In genomic region chr4:136733217-136733865, GRCm38 (mm10) we compare ENCODE assay signal across 11 mouse cellular contexts.
DNase-seq lines count a peak whose midpoint lies in the region; ATAC-seq and TF ChIP-seq lines count a peak whose summit lies in the region.
"Had no signal": no experiment of that assay in that cellular context is flagged by ENCODE, and none has a peak within 500 bp of the region (broad histone marks: within the 10 kb centered on the region; RNA-seq: fewer than 3 reads in every experiment).

No protein-coding gene starts in this region.

- no peak overlapping the region for H3K4me2 ChIP-seq in lung, embryonic 16.5 days (ENCODE audit: low read depth, low read length)
- peak overlapping the region; percentile 34 for H3K4me2 ChIP-seq in forebrain, embryonic 13.5 days
- H3K4me2 ChIP-seq in intestine, postnatal 0 days (replicated peaks; ENCODE audit: low read depth): 0 out of 2 replicates have a peak overlapping the region, but pooled peaks have one; percentile 14
- H3K4me2 ChIP-seq in stomach, embryonic 15.5 days: no peak overlapping the region

- TF ChIP-seq POLR2A in lung, adult 2 months (IDR thresholded peaks at IDR 0.05; ENCODE audit: borderline replicate concordance, extremely low read depth, low read depth, low read length): no peak

- peaks cover 36% of the 10 kb centered on the region for H3K4me1 ChIP-seq in lung, embryonic 16.5 days (replicated peaks; ENCODE audit: control insufficient read depth, insufficient read depth, low read length)
- no peaks in the 10 kb centered on the region for H3K4me1 ChIP-seq in lung, adult 2 months (ENCODE audit: control insufficient read depth, insufficient read depth, low read length)
- H3K4me1 ChIP-seq in forebrain, embryonic 13.5 days: peaks cover 62% of the 10 kb centered on the region
- peaks cover 4% of the 10 kb centered on the region for H3K4me1 ChIP-seq in intestine, postnatal 0 days (replicated peaks; ENCODE audit: control insufficient read depth, insufficient read depth, low read length)
- peaks cover 48% of the 10 kb centered on the region for H3K4me1 ChIP-seq in stomach, embryonic 15.5 days

- intact Hi-C loops in left cerebral cortex, postnatal 25 days (cut with DNase I): no loop called here

- H3K27me3 ChIP-seq in lung, embryonic 16.5 days (ENCODE audit: control insufficient read depth, insufficient read depth, low read depth, low read length): no peaks in the 10 kb centered on the region
- H3K27me3 ChIP-seq in forebrain, embryonic 13.5 days: 0 out of 2 replicates have a peak, but pooled peaks cover 2% of the 10 kb centered on the region
- H3K27me3 ChIP-seq in intestine, postnatal 0 days (replicated peaks; ENCODE audit: control insufficient read depth, insufficient read depth, low read length): no peaks in the 10 kb centered on the region
- H3K27me3 ChIP-seq in stomach, embryonic 15.5 days (replicated peaks): no peaks in the 10 kb centered on the region

- no peak overlapping the region for H3K27ac ChIP-seq in lung, embryonic 16.5 days (ENCODE audit: low read length)
- peak overlapping the region; percentile 81 for H3K27ac ChIP-seq in forebrain, embryonic 13.5 days
- 0 out of 2 replicates have a peak overlapping the region, but pooled peaks have one; percentile 5 for H3K27ac ChIP-seq in intestine, postnatal 0 days (ENCODE audit: low read depth, low read length)
- H3K27ac ChIP-seq in stomach, embryonic 15.5 days: peak overlapping the region; percentile 85

- ATAC-seq in lung, embryonic 16.5 days (ENCODE audit: low read depth): no peak
- peak; percentile 48; the same call in 1 of the 2 replicates for ATAC-seq in forebrain, embryonic 13.5 days
- peak; percentile 56 for ATAC-seq in intestine, postnatal 0 days
- ATAC-seq in stomach, embryonic 15.5 days (ENCODE audit: insufficient read depth, low FRiP score, low read depth): 0 out of 2 replicates have a peak, but pooled peaks have one; percentile 32

- no peak for DNase-seq in lung, adult 2 months
- DNase-seq in adrenal gland, postnatal 36 days: no peak
- no peak for DNase-seq in left cerebral cortex, postnatal 25 days (ENCODE audit: low spot score in 2 of 2)
- no peak for DNase-seq in layer of hippocampus, postnatal 10 days (ENCODE audit: low spot score in 2 of 2)
- DNase-seq: adrenal gland, postnatal 14 days; cerebellum, adult 9-11 months had no signal

- TF ChIP-seq CTCF in lung, adult 2 months (IDR thresholded peaks at IDR 0.05; ENCODE audit: insufficient read depth, low read length): no peak
- TF ChIP-seq CTCF in intestine, postnatal 0 days (IDR thresholded peaks at IDR 0.05; ENCODE audit: low read depth): no peak

- 0 out of 2 replicates have a peak overlapping the region, but pooled peaks have one; percentile 4 for H3K9ac ChIP-seq in lung, embryonic 16.5 days (ENCODE audit: low read length)
- H3K9ac ChIP-seq in forebrain, embryonic 13.5 days: peak overlapping the region; percentile 46
- H3K9ac ChIP-seq in intestine, postnatal 0 days (ENCODE audit: low read depth, low read length): 0 out of 2 replicates have a peak overlapping the region, but pooled peaks have one; percentile 11
- no peak overlapping the region for H3K9ac ChIP-seq in stomach, embryonic 15.5 days

- WGBS in lung, embryonic 16.5 days: 26% methylated on average over 11 of the region's 11 CpGs
- WGBS in lung, adult 2 months: 48% methylated on average over 11 of the region's 11 CpGs
- WGBS in forebrain, embryonic 13.5 days: 19% methylated on average over 11 of the region's 11 CpGs
- 21% methylated on average over 11 of the region's 11 CpGs for WGBS in intestine, postnatal 0 days
- 27% methylated on average over 11 of the region's 11 CpGs for WGBS in stomach, embryonic 15.5 days

- no peaks in the 10 kb centered on the region for H3K36me3 ChIP-seq in lung, embryonic 16.5 days (ENCODE audit: control insufficient read depth, insufficient read depth, low read length)
- H3K36me3 ChIP-seq in forebrain, embryonic 13.5 days (ENCODE audit: poor library complexity, severe bottlenecking): peaks cover 13% of the 10 kb centered on the region; the same call in 1 of the 2 replicates
- no peaks in the 10 kb centered on the region for H3K36me3 ChIP-seq in intestine, postnatal 0 days (ENCODE audit: control insufficient read depth, insufficient read depth)
- no peaks in the 10 kb centered on the region for H3K36me3 ChIP-seq in stomach, embryonic 15.5 days
- H3K36me3 ChIP-seq: G1E had no signal

- no peaks in the 10 kb centered on the region for H3K9me3 ChIP-seq in lung, embryonic 16.5 days (ENCODE audit: control insufficient read depth, low read length)
- H3K9me3 ChIP-seq in forebrain, embryonic 13.5 days (replicated peaks): no peaks in the 10 kb centered on the region
- H3K9me3 ChIP-seq in intestine, postnatal 0 days (ENCODE audit: control insufficient read depth): no peaks in the 10 kb centered on the region
- no peaks in the 10 kb centered on the region for H3K9me3 ChIP-seq in stomach, embryonic 15.5 days
- H3K9me3 ChIP-seq: G1E had no signal

- H3K4me3 ChIP-seq in lung, embryonic 16.5 days (ENCODE audit: low read length): no peak overlapping the region
- no peak overlapping the region for H3K4me3 ChIP-seq in lung, adult 2 months (replicated peaks; ENCODE audit: extremely low read depth, low read depth, low read length)
- no peak overlapping the region for H3K4me3 ChIP-seq in forebrain, embryonic 13.5 days
- H3K4me3 ChIP-seq in intestine, postnatal 0 days (ENCODE audit: low read depth, low read length): no peak overlapping the region
- no peak overlapping the region for H3K4me3 ChIP-seq in stomach, embryonic 15.5 days (replicated peaks)

Comparison
In these comparisons a context has a peak if more than half of its experiments do, and no peak if none do; other contexts are left out.
1. H3K4me2 ChIP-seq: peak in forebrain, embryonic 13.5 days (single experiment) and intestine, postnatal 0 days (single experiment); none in lung, embryonic 16.5 days (single experiment) and stomach, embryonic 15.5 days (single experiment).